1 mouse cellular context compared by ENCODE assay signal in the genomic region with DNA sequence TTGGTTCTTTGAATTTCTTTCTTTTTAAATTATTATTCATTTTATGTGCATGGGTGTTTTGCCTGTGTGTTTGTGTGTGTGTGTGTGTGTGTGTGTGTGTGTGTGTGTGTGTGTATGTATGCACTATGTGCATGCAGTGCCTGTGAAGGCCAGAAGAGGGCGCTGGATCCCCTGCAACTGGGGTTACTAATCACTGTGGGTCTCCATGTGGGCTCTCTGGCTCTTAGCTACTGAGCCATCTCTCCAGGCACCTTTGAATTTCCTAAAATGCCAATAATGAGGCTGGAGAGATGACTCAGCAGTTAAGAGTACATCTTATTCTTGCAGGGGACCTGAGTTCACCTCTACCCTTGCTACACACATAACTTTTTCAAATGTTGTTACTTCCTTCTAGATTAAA.
A peak's percentile ranks its signal among the peaks of the same experiment; 100 is the strongest.
TF ChIP-seq lines count a peak whose summit lies in the region.

No protein-coding gene starts in this region.

TF ChIP-seq in ES-E14, 5 proteins besides CTCF, POLR2A, EP300 and RAD21:
- TF ChIP-seq ZNF384 (IDR thresholded peaks at IDR 0.05; ENCODE audit: low read depth, low read length), result no peak
- peak; percentile 69; the same call in 1 of the 2 replicates for TF ChIP-seq MAFK (IDR thresholded peaks at IDR 0.05; ENCODE audit: insufficient read depth, low read depth, low read length)
